Mouse (Mus musculus) erythroblast, embryonic 14.5 days (primary cell): ENCODE measurements around the gene Spocd1. TPM values are rescaled to one million over a fixed set of nuclear protein-coding genes. Genes with fewer than 3 reads are reported as not detected.

ENCODE experiments used
- H3K27me3 ChIP-seq: 2 replicates; pipeline ENCODE4 v1.6.1; 2012; ENCODE audit warnings: inconsistent platforms; ENCODE audit not compliant: control insufficient read depth
- H3K36me3 ChIP-seq: 2 replicates; pipeline ENCODE4 v1.6.1; 2012; ENCODE audit warnings: mild to moderate bottlenecking, inconsistent platforms; ENCODE audit not compliant: control insufficient read depth
- H3K4me1 ChIP-seq: 2 replicates; pipeline ENCODE4 v1.6.1; 2012; ENCODE audit warnings: inconsistent platforms; ENCODE audit not compliant: control insufficient read depth
- H3K4me3 ChIP-seq: replicated peaks from 2 replicates; pipeline ENCODE3; 2012; ENCODE audit warnings: moderate library complexity, mild to moderate bottlenecking, inconsistent platforms
- H3K9me3 ChIP-seq: 2 replicates; pipeline ENCODE4 v1.6.1; 2012; ENCODE audit warnings: low read length, inconsistent platforms, mixed read lengths; ENCODE audit not compliant: control insufficient read depth
- GATA1 ChIP-seq: IDR thresholded peaks from 2 replicates; pipeline ENCODE4 v1.6.1; 2012; ENCODE audit warnings: low read length, inconsistent platforms, mixed read lengths
- TAL1 ChIP-seq: IDR thresholded peaks from 3 replicates; pipeline ENCODE4 v1.6.1; 2012; ENCODE audit warnings: low read length, inconsistent platforms, mixed read lengths
- polyA plus RNA-seq: library from polyadenylated mRNA; stranded (reverse); fragments of >175 nt; gene quantifications from 2 replicates; pipeline ENCODE4 v1.2.3, GENCODE M21; 2012

Spocd1 gene
- polyA plus RNA-seq, 1 experiment, result not detected

- no peaks in the 10 kb centered on the region for H3K36me3 ChIP-seq
- H3K4me1 ChIP-seq, result peaks cover 5% of the 10 kb centered on the region
- TF ChIP-seq TAL1 (no peak), GATA1 (no peak)
- H3K9me3 ChIP-seq, result no peaks in the 10 kb centered on the region
- no peak overlapping the region for H3K4me3 ChIP-seq
- peaks cover 44% of the 10 kb centered on the region for H3K27me3 ChIP-seq
Observed at GRCm38 (mm10) chr4:129978227-129978626, 49.2 kb downstream of the Spocd1 start.

- H3K9me3 ChIP-seq, result no peaks in the 10 kb centered on the region
- H3K27me3 ChIP-seq, result peaks cover 51% of the 10 kb centered on the region
- no peak overlapping the region for H3K4me3 ChIP-seq
- no peaks in the 10 kb centered on the region for H3K36me3 ChIP-seq
- peaks cover 5% of the 10 kb centered on the region for H3K4me1 ChIP-seq
- no peak for TF ChIP-seq GATA1
- no peak for TF ChIP-seq TAL1
Observed at GRCm38 (mm10) chr4:129978930-129979329, 49.9 kb downstream of the Spocd1 start.

GRCm38 (mm10) chr4:129981657-129982056 is 52.6 kb downstream of the Spocd1 start:
- TF ChIP-seq GATA1, result no peak
- TF ChIP-seq TAL1, result no peak
- H3K9me3 ChIP-seq, result peaks cover 4% of the 10 kb centered on the region; the same call in 1 of the 2 replicates
- H3K27me3 ChIP-seq, result peaks cover 75% of the 10 kb centered on the region
- peaks cover 5% of the 10 kb centered on the region for H3K4me1 ChIP-seq
- no peaks in the 10 kb centered on the region for H3K36me3 ChIP-seq
- no peak overlapping the region for H3K4me3 ChIP-seq

GRCm38 (mm10) chr4:129983046-129983445 is 54.0 kb downstream of the Spocd1 start:
- TF ChIP-seq TAL1 (no peak), GATA1 (no peak)
- peaks cover 85% of the 10 kb centered on the region for H3K27me3 ChIP-seq
- peaks cover 5% of the 10 kb centered on the region for H3K4me1 ChIP-seq

GRCm38 (mm10) chr4:129983764-129984420 is 54.8 kb downstream of the Spocd1 start:
- peaks cover 4% of the 10 kb centered on the region; the same call in 1 of the 2 replicates for H3K9me3 ChIP-seq
- H3K27me3 ChIP-seq, result peaks cover 92% of the 10 kb centered on the region
- H3K4me1 ChIP-seq, result peaks cover 3% of the 10 kb centered on the region
- H3K4me3 ChIP-seq, result no peak overlapping the region
- H3K36me3 ChIP-seq, result no peaks in the 10 kb centered on the region
- TF ChIP-seq GATA1 (no peak), TAL1 (no peak)

More at GRCm38 (mm10) chr4:129983046-129983445, 54.0 kb downstream of the Spocd1 start:
- Histone ChIP-seq H3K9me3 (peaks cover 4% of the 10 kb centered on the region; the same call in 1 of the 2 replicates), H3K4me3 (no peak overlapping the region), H3K36me3 (no peaks in the 10 kb centered on the region)

GRCm38 (mm10) chr4:129984421-129985061 is 55.5 kb downstream of the Spocd1 start, which contains the start of gene Adgrb2:
Gene Adgrb2 (plus strand): TSS chr4:129984870.
- TF ChIP-seq GATA1, result no peak
- no peak for TF ChIP-seq TAL1
- no peaks in the 10 kb centered on the region for H3K4me1 ChIP-seq
- peaks cover 98% of the 10 kb centered on the region for H3K27me3 ChIP-seq
- no peak within 1 kb of the TSS for H3K4me3 ChIP-seq
- peaks cover 4% of the 10 kb centered on the region; the same call in 1 of the 2 replicates for H3K9me3 ChIP-seq
- H3K36me3 ChIP-seq, result no peaks in the 10 kb centered on the region

GRCm38 (mm10) chr4:129985161-129985670 is 56.2 kb downstream of the Spocd1 start:
- no peaks in the 10 kb centered on the region for H3K36me3 ChIP-seq
- TF ChIP-seq GATA1, result no peak
- no peak for TF ChIP-seq TAL1
- no peak overlapping the region for H3K4me3 ChIP-seq
- peaks cover 98% of the 10 kb centered on the region for H3K27me3 ChIP-seq
- peaks cover 4% of the 10 kb centered on the region; the same call in 1 of the 2 replicates for H3K9me3 ChIP-seq
- no peaks in the 10 kb centered on the region for H3K4me1 ChIP-seq

- no peaks in the 10 kb centered on the region for H3K4me1 ChIP-seq
Observed at GRCm38 (mm10) chr4:129985671-129986441, 56.8 kb downstream of the Spocd1 start.

More at GRCm38 (mm10) chr4:129985671-129986441, 56.8 kb downstream of the Spocd1 start:
- peaks cover 91% of the 10 kb centered on the region for H3K27me3 ChIP-seq
- no peak overlapping the region for H3K4me3 ChIP-seq
- no peaks in the 10 kb centered on the region for H3K36me3 ChIP-seq
- peaks cover 4% of the 10 kb centered on the region; the same call in 1 of the 2 replicates for H3K9me3 ChIP-seq
- no peak for TF ChIP-seq GATA1
- no peak for TF ChIP-seq TAL1
